Mouse (Mus musculus) kidney, postnatal 36 days (tissue): ENCODE data around the gene Il12a.

ENCODE experiments used
- DNase-seq, 2 experiments: peaks; one replicate each; pipeline ENCODE4 v3.0.0; 2021 to 2022; ENCODE audit warnings: mixed read lengths in 2 of 2

The Il12a gene

GRCm38 (mm10) chr3:68686852-68687560 lies 3.4 kb upstream of the Il12a start:
- no peak for DNase-seq

DNA sequence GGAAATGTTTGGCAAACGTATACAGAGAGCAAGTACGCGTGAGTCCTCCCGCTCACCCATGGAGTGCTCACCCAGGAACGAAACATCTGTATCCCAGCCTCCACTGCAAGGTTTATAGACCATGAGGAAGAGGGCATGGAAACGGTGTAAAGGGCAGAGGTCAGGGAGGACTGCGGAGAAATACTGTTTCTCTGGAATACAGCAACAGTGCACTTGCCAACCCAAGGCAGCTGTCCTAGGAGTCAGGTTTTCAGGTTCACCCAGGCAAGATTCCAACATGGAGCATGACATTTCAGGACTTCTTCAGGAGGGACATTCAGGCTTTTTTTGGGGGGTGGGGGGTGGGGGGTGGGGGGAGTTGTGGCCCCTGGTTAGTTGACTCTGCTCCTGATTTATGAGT lies 1.1 kb upstream of the Il12a start:
- no peak for DNase-seq

GRCm38 (mm10) chr3:68691100-68691778 lies 795 bp downstream of the Il12a start:
- no peak for DNase-seq

DNA sequence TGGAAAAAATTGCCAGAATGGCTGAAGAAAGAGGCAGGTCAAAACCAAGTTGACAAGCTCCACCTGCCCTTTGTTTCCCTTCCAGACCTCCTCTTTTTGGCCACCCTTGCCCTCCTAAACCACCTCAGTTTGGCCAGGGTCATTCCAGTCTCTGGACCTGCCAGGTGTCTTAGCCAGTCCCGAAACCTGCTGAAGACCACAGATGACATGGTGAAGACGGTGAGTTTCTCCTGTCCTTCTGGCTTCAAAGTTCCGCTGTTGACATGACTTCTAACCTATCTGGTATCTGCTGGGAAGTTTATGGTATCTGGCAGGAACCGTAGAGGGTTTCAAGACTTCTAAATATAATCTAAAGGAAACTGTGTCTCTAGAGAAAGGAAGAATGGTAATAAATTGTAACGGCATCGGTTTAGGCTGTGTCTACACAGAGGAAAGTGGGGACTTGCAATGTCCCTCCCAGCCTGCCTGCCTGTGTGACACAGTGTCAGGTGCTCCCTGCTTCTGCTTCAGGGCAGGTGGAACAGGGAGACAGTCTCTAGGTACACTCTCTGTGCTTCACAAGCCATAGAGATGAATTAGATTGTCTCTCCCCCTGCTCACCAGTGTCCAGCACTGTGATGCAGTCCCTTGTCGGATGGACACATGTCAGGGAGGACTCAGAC lies 1.6 kb downstream of the Il12a start:
- no peak for DNase-seq

- DNase-seq: no peak
Observed at GRCm38 (mm10) chr3:68692600-68693225, 2.3 kb downstream of the Il12a start.

GRCm38 (mm10) chr3:68693441-68694048 lies 3.1 kb downstream of the Il12a start:
- DNase-seq: peak; percentile 33 to 57

DNA sequence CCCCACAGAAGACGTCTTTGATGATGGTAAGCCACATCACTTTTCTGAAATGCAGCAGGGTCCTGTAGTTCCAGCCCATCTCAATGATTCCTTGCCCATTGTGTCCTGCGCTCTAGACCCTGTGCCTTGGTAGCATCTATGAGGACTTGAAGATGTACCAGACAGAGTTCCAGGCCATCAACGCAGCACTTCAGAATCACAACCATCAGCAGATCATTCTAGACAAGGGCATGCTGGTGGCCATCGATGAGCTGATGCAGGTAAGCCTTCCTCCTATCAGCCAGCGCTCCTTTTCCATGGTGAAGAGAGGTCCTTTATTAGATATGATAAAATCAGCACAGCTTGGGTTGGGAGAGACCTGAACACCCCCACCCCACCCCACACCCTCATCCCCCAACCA lies 4.9 kb downstream of the Il12a start:
- DNase-seq: no peak

DNA sequence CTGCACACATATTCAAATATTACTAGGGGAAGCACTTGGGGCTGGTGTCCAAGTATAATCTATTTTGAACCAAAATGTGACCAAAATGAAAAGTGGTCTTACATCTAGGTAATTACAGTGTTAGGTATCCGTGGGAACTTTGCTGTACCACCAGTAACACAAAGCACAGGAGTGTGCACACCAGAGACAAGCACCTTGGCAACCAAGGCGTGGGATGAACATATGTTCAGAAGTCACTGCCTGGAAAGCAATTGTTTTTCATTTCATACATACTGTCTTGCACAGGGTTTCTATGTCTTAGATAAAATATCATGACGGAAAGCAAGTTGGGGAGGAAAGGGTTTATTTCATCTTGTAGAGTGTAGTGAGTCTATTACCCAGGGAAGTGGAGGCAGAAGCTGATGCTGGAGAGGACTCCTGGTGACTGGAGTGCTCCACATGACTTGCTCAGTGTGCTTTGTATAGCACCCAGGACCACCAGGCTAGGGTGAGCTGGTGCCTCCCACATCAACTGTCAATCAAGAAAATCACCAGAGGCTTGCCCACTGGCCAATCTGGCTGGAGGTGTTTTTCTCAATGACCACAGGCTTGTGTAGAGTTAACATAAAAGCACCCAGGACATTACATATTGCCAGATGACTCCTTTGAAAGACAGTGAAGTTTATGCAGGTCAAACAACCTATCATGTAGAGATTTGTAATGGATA lies 6.2 kb downstream of the Il12a start:
- DNase-seq: no peak

GRCm38 (mm10) chr3:68698601-68699000 lies 8.2 kb downstream of the Il12a start:
- DNase-seq: no peak

DNA sequence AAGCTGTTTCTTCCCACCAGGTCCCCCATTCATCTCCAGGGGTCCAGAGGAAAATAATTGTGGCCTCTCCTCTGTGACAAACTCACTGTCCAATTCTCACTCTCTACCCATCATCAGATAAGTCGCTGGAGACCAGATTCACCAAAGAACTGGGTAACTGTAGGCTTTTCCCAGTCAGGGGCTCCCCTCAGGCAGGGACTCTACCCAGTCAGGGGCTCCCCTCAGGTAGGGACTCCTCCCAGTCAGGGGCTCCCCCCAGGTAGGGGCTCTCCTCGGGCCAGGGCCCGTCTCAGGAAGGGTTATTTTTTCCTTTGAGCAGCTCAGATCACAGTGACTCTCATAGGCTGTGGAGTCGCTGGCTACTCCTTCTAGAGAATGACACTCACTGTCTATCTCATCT lies 9.6 kb downstream of the Il12a start:
- no peak for DNase-seq

DNA sequence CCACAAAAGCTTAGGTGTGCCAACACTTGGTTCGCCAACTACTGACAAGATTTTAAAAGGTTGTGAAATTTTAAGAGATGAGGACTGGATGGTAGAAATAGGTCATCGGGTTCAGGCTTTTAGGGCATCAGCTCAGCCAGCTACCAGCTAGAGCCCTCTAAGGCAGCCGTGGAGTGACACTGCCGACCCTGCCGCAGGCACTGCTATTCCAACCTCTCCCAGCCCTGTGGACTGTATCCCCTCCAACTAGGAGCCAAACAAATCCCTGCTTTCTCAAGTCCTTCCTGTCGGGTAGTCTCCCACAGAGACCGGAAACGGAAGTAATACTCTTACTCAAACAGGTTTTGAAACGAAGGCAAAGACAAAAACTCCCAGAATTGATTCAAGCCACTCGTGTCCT lies 15.9 kb downstream of the Il12a start:
- DNase-seq: no peak

GRCm38 (mm10) chr3:68708230-68708629 lies 17.8 kb downstream of the Il12a start:
- DNase-seq: peak; percentile 37 to 77

- peak; percentile 71 to 83 for DNase-seq
Observed at GRCm38 (mm10) chr3:68709198-68709797, 18.9 kb downstream of the Il12a start.

DNA sequence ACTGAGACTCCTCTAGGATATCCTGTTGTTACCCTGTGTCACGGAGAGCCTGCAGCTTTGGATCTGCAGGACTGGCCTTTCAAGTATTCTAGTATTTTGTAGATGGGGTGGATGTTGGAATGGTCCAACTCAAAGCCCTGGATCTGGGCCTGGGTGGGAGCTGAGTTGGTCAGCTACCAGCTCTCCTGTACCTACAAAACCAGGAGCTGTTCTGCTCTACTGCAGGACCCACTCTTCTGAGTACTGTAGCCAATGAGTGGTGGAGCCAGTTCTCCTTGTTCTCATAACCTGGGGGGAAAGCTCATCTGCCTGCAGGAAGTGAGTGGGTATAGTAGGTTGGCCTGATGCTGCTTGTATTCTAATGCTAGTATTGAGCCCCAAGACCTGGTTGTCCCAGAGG lies 20.0 kb downstream of the Il12a start:
- no peak for DNase-seq

DNA sequence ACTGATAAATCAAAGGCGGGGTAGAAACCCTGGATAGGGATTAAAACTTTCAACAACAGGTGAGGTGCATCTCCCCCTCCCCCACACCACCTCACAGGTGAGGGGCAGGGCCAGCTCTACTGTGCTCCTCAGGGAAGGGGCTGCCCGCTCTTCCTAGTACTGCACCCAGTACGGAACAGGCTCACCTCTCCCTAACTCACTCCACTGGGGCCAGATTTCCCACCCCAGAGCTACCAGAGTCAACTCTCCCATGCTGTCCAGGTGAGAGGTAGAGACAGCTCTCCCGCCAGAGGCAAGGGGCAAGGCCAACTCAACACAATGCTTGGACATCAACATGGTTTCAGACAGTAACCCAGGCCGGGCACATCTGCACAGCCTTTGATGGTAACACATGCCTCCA lies 21.1 kb downstream of the Il12a start:
- no peak for DNase-seq

- peak; percentile 53 to 87 for DNase-seq
Observed at GRCm38 (mm10) chr3:68713550-68713949, 23.1 kb downstream of the Il12a start.

- DNase-seq: peak; percentile 55 to 81
Observed at GRCm38 (mm10) chr3:68717346-68717745, 26.9 kb downstream of the Il12a start.

- no peak for DNase-seq
Observed at GRCm38 (mm10) chr3:68719229-68719819, 28.9 kb downstream of the Il12a start.

GRCm38 (mm10) chr3:68720258-68720657 lies 29.8 kb downstream of the Il12a start:
- peak in 1 of 2 experiments; percentile 69 for DNase-seq

DNA sequence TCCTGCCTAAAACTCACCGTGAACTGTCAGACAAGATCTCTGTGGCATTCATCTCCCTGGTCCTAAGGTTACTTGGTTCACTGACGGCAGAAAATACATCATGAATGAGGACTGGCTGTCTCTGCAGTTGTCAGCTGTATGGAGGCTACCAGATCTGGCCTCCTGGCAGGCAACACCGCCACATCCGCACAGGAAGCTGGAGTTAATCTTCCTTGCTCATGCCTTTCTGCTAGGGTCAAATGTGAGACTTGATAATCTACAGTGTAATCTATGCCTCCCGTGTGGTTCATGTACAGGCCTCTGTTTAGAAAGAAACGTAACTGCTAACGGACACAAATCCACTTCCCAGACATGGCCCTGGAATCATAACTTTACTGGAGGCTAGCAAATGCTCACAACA lies 51.5 kb downstream of the Il12a start:
- no peak for DNase-seq

DNA sequence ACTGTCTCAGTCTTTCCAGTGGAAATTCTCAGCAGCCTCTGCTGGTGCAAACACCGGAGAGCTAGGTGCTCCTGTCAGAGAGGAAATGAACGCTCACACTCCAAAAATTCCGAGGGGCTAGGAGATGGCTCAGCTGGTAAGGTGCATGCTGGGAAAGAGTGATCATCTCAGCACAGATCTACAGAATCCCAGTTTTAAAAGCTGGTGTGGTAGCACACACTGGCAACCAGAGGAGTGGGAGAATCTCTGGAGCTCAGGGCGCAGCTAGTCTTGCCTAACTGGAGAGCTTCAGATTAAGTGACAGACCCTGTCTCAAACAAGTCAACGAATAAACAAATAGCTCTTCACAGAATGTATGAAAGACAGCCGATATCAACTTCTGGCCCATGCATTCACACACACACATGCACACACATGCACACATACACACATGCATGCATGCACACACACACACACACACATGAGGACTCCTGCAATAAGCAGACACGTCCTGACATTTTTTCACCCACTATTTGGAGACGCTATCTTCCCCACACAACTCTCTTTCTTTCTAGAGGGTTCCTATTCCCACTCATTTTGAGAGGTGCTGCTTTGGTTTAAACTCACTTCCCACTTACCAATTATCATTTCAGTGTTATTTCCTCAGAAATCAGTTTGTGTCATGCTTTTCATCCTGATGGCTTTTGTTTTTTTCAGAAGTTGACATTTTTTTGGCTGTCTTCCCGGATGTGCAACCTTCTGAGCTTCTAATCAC lies 52.5 kb downstream of the Il12a start:
- DNase-seq: no peak
